Mouse (Mus musculus) CH12.LX (cell line): ENCODE data around the gene Btg1. TPM values are rescaled to one million over a fixed set of nuclear protein-coding genes. Genes with fewer than 3 reads are reported as not detected.

Source experiments
- DNase-seq: peaks from one replicate; pipeline ENCODE4 v3.0.0-alpha.2; 2013; ENCODE audit errors: extremely low read depth
- H3K27ac ChIP-seq: 2 replicates; pipeline ENCODE4 v1.5.1; 2012; ENCODE audit warnings: low read depth, mild to moderate bottlenecking, control low read depth, moderate library complexity; ENCODE audit not compliant: insufficient read depth
- H3K27me3 ChIP-seq: replicated peaks from 2 replicates; pipeline ENCODE3; 2012; ENCODE audit warnings: inconsistent platforms
- H3K36me3 ChIP-seq, 2 experiments: replicated peaks in 1 of 2; 2 replicates each; pipeline versions ENCODE3 to v1.6.1; 2012; ENCODE audit warnings: inconsistent platforms in 1 of 2, low read length in 1 of 2, mild to moderate bottlenecking in 1 of 2, mixed read lengths in 1 of 2, moderate library complexity in 1 of 2; ENCODE audit not compliant: control insufficient read depth in 1 of 2, insufficient read depth in 1 of 2
- H3K4me1 ChIP-seq, 2 experiments: 2 replicates each; pipeline ENCODE4 v1.6.1; 2012; ENCODE audit warnings: inconsistent platforms in 1 of 2, moderate library complexity in 1 of 2; ENCODE audit not compliant: insufficient read depth in 2 of 2, control insufficient read depth in 1 of 2
- H3K4me2 ChIP-seq: 2 replicates; pipeline ENCODE4 v1.6.1; 2012; ENCODE audit warnings: low read depth, mild to moderate bottlenecking, control low read depth; ENCODE audit not compliant: poor library complexity, insufficient read depth, severe bottlenecking
- H3K4me3 ChIP-seq, 3 experiments: fragments of 150-350 bp in 1 of 3; sonication (generic) in 1 of 3; replicated peaks in 1 of 3; 2 replicates each; pipeline versions ENCODE3 to v1.5.1; 2011 to 2012; ENCODE audit warnings: low read depth in 2 of 3, low read length in 2 of 3, mild to moderate bottlenecking in 2 of 3, moderate library complexity in 2 of 3, control low read depth in 1 of 3, improper control_type of control experiment in 1 of 3, inconsistent platforms in 1 of 3, mixed read lengths in 1 of 3; ENCODE audit not compliant: poor library complexity in 1 of 3
- H3K79me2 ChIP-seq: replicated peaks from 2 replicates; pipeline ENCODE4 v1.6.1; 2012; ENCODE audit warnings: mild to moderate bottlenecking, moderate library complexity; ENCODE audit not compliant: control insufficient read depth, poor library complexity, insufficient read depth, severe bottlenecking; ENCODE audit errors: extremely low read depth
- H3K9ac ChIP-seq: 2 replicates; pipeline ENCODE4 v1.6.1; 2012; ENCODE audit warnings: low read depth, mild to moderate bottlenecking, control low read depth, moderate library complexity; ENCODE audit not compliant: insufficient read depth
- H3K9me3 ChIP-seq: replicated peaks from 2 replicates; pipeline ENCODE3; 2012; ENCODE audit warnings: low read length, inconsistent platforms, mixed read lengths
- BHLHE40 ChIP-seq: IDR thresholded peaks from 2 replicates; pipeline ENCODE4 v1.6.1; 2011; ENCODE audit warnings: mild to moderate bottlenecking, low read depth, low read length, improper control_type of control experiment
- CHD1 ChIP-seq: IDR thresholded peaks from 2 replicates; pipeline ENCODE4 v1.6.1; 2012; ENCODE audit warnings: low read depth, low read length, improper control_type of control experiment, inconsistent platforms
- CHD2 ChIP-seq: IDR thresholded peaks from 2 replicates; pipeline ENCODE4 v1.6.1; 2011; ENCODE audit warnings: low read length, improper control_type of control experiment
- EP300 ChIP-seq: IDR thresholded peaks from 2 replicates; pipeline ENCODE4 v1.6.1; 2011; ENCODE audit warnings: low read length, improper control_type of control experiment
- JUND ChIP-seq: conservative IDR thresholded peaks from 2 replicates; pipeline ENCODE4 v1.6.1; 2011; ENCODE audit warnings: low read depth, low read length, improper control_type of control experiment
- MAX ChIP-seq: IDR thresholded peaks from 2 replicates; pipeline ENCODE4 v1.6.1; 2011; ENCODE audit warnings: low read length, improper control_type of control experiment
- MYC ChIP-seq: IDR thresholded peaks from 2 replicates; pipeline ENCODE4 v1.6.1; 2011; ENCODE audit warnings: low read depth, mild to moderate bottlenecking, improper control_type of control experiment, low read length
- POLR2A ChIP-seq: IDR thresholded peaks from 2 replicates; pipeline ENCODE4 v1.6.1; 2011; ENCODE audit warnings: low read depth, mild to moderate bottlenecking, improper control_type of control experiment, low read length
- POLR2AphosphoS2 ChIP-seq: IDR thresholded peaks from 2 replicates; pipeline ENCODE4 v1.6.1; 2011; ENCODE audit warnings: low read depth, low read length, improper control_type of control experiment
- UBTF ChIP-seq: IDR thresholded peaks from 2 replicates; pipeline ENCODE4 v1.6.1; 2012; ENCODE audit warnings: low read depth, mild to moderate bottlenecking, inconsistent platforms, low read length, improper control_type of control experiment, moderate library complexity
- ZC3H11A ChIP-seq: IDR thresholded peaks from 2 replicates; pipeline ENCODE4 v1.6.1; 2012; ENCODE audit warnings: low read depth, mild to moderate bottlenecking, inconsistent platforms, low read length, improper control_type of control experiment
- ZKSCAN1 ChIP-seq: IDR thresholded peaks from 2 replicates; pipeline ENCODE4 v1.6.1; 2012; ENCODE audit warnings: low read depth, inconsistent platforms, low read length, improper control_type of control experiment, borderline replicate concordance
- ZMIZ1 ChIP-seq: IDR thresholded peaks from 2 replicates; pipeline ENCODE4 v1.6.1; 2012; ENCODE audit warnings: low read depth, mild to moderate bottlenecking, inconsistent platforms, low read length, improper control_type of control experiment
- ZNF384 ChIP-seq: IDR thresholded peaks from 2 replicates; pipeline ENCODE4 v1.6.1; 2012; ENCODE audit warnings: low read depth, low read length, improper control_type of control experiment, inconsistent platforms
- dilution Hi-C: fragments of 300-500 bp; cut with MboI; formaldehyde crosslinking; loops from 2 replicates; pipeline ENCODE4 v1.14.3; 2020; ENCODE audit warnings: low sequenced_read_pairs; ENCODE audit not compliant: extremely low pct_unique_long_range_greater_than_20kb, extremely low pct_ligation_motif_present
- in situ Hi-C: fragments of 300-500 bp; cut with MboI; formaldehyde crosslinking; loops from 3 replicates; pipeline ENCODE4 v1.14.3; 2019; ENCODE audit warnings: low sequenced_read_pairs, low pct_ligation_motif_present, low pct_unique_long_range_greater_than_20kb, mixed read lengths
- polyA plus RNA-seq: library from polyadenylated mRNA; unstranded; fragments of >175 nt; gene quantifications from 2 replicates; pipeline ENCODE4 v1.2.1, GENCODE M21; 2012; ENCODE audit warnings: low read depth; ENCODE audit not compliant: insufficient read length
- total RNA-seq, 2 experiments: library from RNA; depleted of rRNA; stranded (reverse); fragments of 300-350 nt in 1 of 2; fragments of >200 nt in 1 of 2; gene quantifications; 2 replicates each; pipeline ENCODE4 v1.2.3; 2012 to 2014

Btg1 gene
- total and polyA plus RNA-seq, 3 experiments = 15.8 to 25.1 (median 20.5) TPM

- H3K9ac ChIP-seq = no peak overlapping the region
- no peaks in the 10 kb centered on the region for H3K36me3 ChIP-seq
- 0 out of 2 replicates have a peak, but pooled peaks cover 3% of the 10 kb centered on the region for H3K79me2 ChIP-seq
- in situ Hi-C loops = loop anchor here (25.0 kb wide), 1 partner anchor 520 kb away; no protein-coding TSS in a partner anchor
- no peak overlapping the region for H3K27ac ChIP-seq
- no peak for TF ChIP-seq MYC
- TF ChIP-seq, all 38 proteins: peak for 0
- Histone ChIP-seq H3K9me3 (no peaks in the 10 kb centered on the region), H3K4me1 (peaks cover 0 to 5% of the 10 kb centered on the region in 2 experiments; a peak in 1 of 4 replicates), H3K4me3 (no peak overlapping the region), H3K27me3 (no peaks in the 10 kb centered on the region), H3K4me2 (no peak overlapping the region)
- dilution Hi-C loops = no loop called here
- DNase-seq = no peak
Observed at GRCm38 (mm10) chr10:96642014-96642413, 25.2 kb downstream of the Btg1 start.

DNA sequence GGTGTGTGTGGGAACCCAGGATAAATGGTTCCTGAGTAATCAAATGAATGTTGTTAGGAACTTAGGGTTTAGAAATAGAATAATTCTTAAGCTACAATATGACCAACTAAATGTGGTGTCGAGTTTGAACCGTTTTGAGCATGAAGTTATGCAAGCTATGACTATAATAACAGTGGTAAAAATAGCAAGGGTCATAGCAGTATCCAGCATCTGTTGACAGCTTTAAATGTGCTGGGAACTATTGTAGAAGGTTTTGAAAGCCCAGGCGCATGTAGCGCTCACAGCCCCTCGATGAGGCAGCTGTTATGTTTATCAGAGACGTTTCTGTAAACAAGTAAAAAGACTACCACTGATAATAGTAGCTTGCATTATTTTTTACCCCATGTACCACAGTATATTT lies 25.9 kb downstream of the Btg1 start:
- H3K36me3 ChIP-seq = no peaks in the 10 kb centered on the region

GRCm38 (mm10) chr10:96645183-96645582 lies 28.4 kb downstream of the Btg1 start:
- in situ Hi-C loops (loop anchor here (25.0 kb wide), 1 partner anchor 517 kb away; no protein-coding TSS in a partner anchor), dilution Hi-C loops (no loop called here)
- no peak overlapping the region for H3K27ac ChIP-seq
- H3K79me2 ChIP-seq = no peaks in the 10 kb centered on the region
- no peak overlapping the region for H3K4me2 ChIP-seq
- no peak overlapping the region for H3K4me3 ChIP-seq
- no peaks in the 10 kb centered on the region for H3K9me3 ChIP-seq
- no peaks in the 10 kb centered on the region for H3K27me3 ChIP-seq
- no peaks in the 10 kb centered on the region for H3K36me3 ChIP-seq
- TF ChIP-seq POLR2A (no peak), ZMIZ1 (no peak), UBTF (no peak), POLR2AphosphoS2 (no peak), EP300 (no peak)
- H3K9ac ChIP-seq = no peak overlapping the region
- H3K4me1 ChIP-seq = no peaks in the 10 kb centered on the region; a peak in 1 of 4 replicates
- no peak for DNase-seq

More for the DNA sequence above, 25.9 kb downstream of the Btg1 start:
- no peak for DNase-seq
- Histone ChIP-seq H3K9ac (no peak overlapping the region), H3K4me1 (peaks cover 0 to 5% of the 10 kb centered on the region in 2 experiments; a peak in 1 of 4 replicates), H3K4me2 (no peak overlapping the region), H3K79me2 (0 out of 2 replicates have a peak, but pooled peaks cover 3% of the 10 kb centered on the region), H3K27me3 (no peaks in the 10 kb centered on the region), H3K4me3 (no peak overlapping the region), H3K27ac (no peak overlapping the region), H3K9me3 (no peaks in the 10 kb centered on the region)
- in situ Hi-C loops = loop anchor here (25.0 kb wide), 1 partner anchor 520 kb away; no protein-coding TSS in a partner anchor
- TF ChIP-seq MAX (no peak), CHD2 (no peak), ZNF384 (no peak), JUND (no peak), ZKSCAN1 (no peak), CHD1 (no peak), ZC3H11A (no peak), BHLHE40 (no peak), POLR2AphosphoS2 (no peak)
- dilution Hi-C loops = no loop called here
